Mouse (Mus musculus): ENCODE measurements around the gene Nme4.

GRCm38 (mm10) chr17:26113181-26113948 is 18.0 kb upstream of the Nme4 start, which contains the start of gene Tmem8:
- TF ChIP-seq CTCF (IDR thresholded peaks at IDR 0.05) (peak; percentile 37), EP300 (IDR thresholded peaks at IDR 0.05; ENCODE audit: insufficient read depth, low read depth, low read length) (no peak)
